Mouse (Mus musculus) lung, adult 2 months (tissue): ENCODE results near the gene Prpf6. TPM values are rescaled to one million over a fixed set of nuclear protein-coding genes. Genes with fewer than 3 reads are reported as not detected.

Experiments
- DNase-seq: peaks from one replicate; pipeline ENCODE4 v3.0.0; 2022
- H3K4me1 ChIP-seq: fragments of 200-500 bp; 2 replicates; pipeline ENCODE4 v1.6.1; 2011; ENCODE audit warnings: low read length; ENCODE audit not compliant: control insufficient read depth, insufficient read depth
- H3K4me3 ChIP-seq: fragments of 200-500 bp; replicated peaks from 2 replicates; pipeline ENCODE3; 2011; ENCODE audit warnings: low read depth, mild to moderate bottlenecking, control low read depth, low read length; ENCODE audit errors: extremely low read depth
- CTCF ChIP-seq: fragments of 200-500 bp; IDR thresholded peaks from 2 replicates; pipeline ENCODE4 v1.5.1; 2011; ENCODE audit warnings: mild to moderate bottlenecking, low read length, control low read depth; ENCODE audit not compliant: insufficient read depth
- POLR2A ChIP-seq: fragments of 200-500 bp; IDR thresholded peaks from 2 replicates; pipeline ENCODE4 v1.6.1; 2011; ENCODE audit warnings: low read depth, mild to moderate bottlenecking, control low read depth, low read length, borderline replicate concordance; ENCODE audit errors: extremely low read depth
- WGBS: fragments of 180-500 bp; shearing (Covaris S2); methylation state at CpG from one replicate; pipeline ENCODE4 v1.1.7; 2018; 5-methylcytosine and 5-hydroxymethylcytosine counted together
- polyA plus RNA-seq: library from polyadenylated mRNA; depleted of rRNA; stranded (reverse); fragments of >200 nt; gene quantifications from 2 replicates; pipeline ENCODE4 v1.2.3, GENCODE M21; 2012

The Prpf6 gene
- polyA plus RNA-seq, 1 experiment, result 21.5 TPM

- no peak overlapping the region for H3K4me3 ChIP-seq
- H3K4me1 ChIP-seq, result no peaks in the 10 kb centered on the region; the same call in 1 of the 2 replicates
- peak; percentile 64 for TF ChIP-seq CTCF
- TF ChIP-seq POLR2A, result no peak
- DNase-seq, result no peak
- WGBS, result 68% methylated on average over 4 of the region's 4 CpGs
These were observed 3.5 kb downstream of the Prpf6 start for GRCm38 (mm10) chr2:181594946-181595696.

- TF ChIP-seq CTCF (no peak), POLR2A (no peak)
- H3K4me1 ChIP-seq, result no peaks in the 10 kb centered on the region; the same call in 1 of the 2 replicates
- DNase-seq, result no peak
- no peak overlapping the region for H3K4me3 ChIP-seq
- WGBS, result 54% methylated on average over 6 of the region's 6 CpGs
These were observed 4.7 kb downstream of the Prpf6 start for GRCm38 (mm10) chr2:181596221-181596960.

GRCm38 (mm10) chr2:181597378-181598061, 5.9 kb downstream of the Prpf6 start:
- H3K4me3 ChIP-seq, result no peak overlapping the region
- H3K4me1 ChIP-seq, result peaks cover 2% of the 10 kb centered on the region; the same call in 1 of the 2 replicates
- DNase-seq, result no peak
- TF ChIP-seq CTCF (no peak), POLR2A (no peak)
- WGBS, result 70% methylated on average over 7 of the region's 7 CpGs

GRCm38 (mm10) chr2:181598454-181599351, 7.0 kb downstream of the Prpf6 start, which contains the start of gene Samd10:
Gene Samd10, minus strand, starts transcription at chr2:181599212.
- DNase-seq, result peak; percentile 72
- Histone ChIP-seq H3K4me3 (peak within 1 kb of the TSS; percentile 61), H3K4me1 (peaks cover 2% of the 10 kb centered on the region; the same call in 1 of the 2 replicates)
- WGBS, result 2% methylated on average over 71 of the region's 71 CpGs
- TF ChIP-seq POLR2A (peak; percentile 31; the same call in 1 of the 2 replicates), CTCF (no peak)

- DNase-seq, result no peak
- Histone ChIP-seq H3K4me3 (no peak overlapping the region), H3K4me1 (peaks cover 2% of the 10 kb centered on the region; the same call in 1 of the 2 replicates)
- no peak for TF ChIP-seq CTCF
- TF ChIP-seq POLR2A, result no peak
- 66% methylated on average over 6 of the region's 6 CpGs for WGBS
These were observed 8.6 kb downstream of the Prpf6 start for GRCm38 (mm10) chr2:181600226-181600758.

GRCm38 (mm10) chr2:181600828-181601750, 9.4 kb downstream of the Prpf6 start:
- WGBS, result 1% methylated on average over 57 of the region's 57 CpGs
- Histone ChIP-seq H3K4me1 (peaks cover 2% of the 10 kb centered on the region; the same call in 1 of the 2 replicates), H3K4me3 (peak overlapping the region; percentile 98)
- TF ChIP-seq POLR2A (peak; percentile 98; the same call in 1 of the 2 replicates), CTCF (no peak)
- peak; percentile 95 for DNase-seq

- peaks cover 2% of the 10 kb centered on the region; the same call in 1 of the 2 replicates for H3K4me1 ChIP-seq
- DNase-seq, result no peak
- WGBS, result 23% methylated on average over 10 of the region's 10 CpGs
- peak overlapping the region; percentile 98 for H3K4me3 ChIP-seq
- TF ChIP-seq CTCF, result no peak
- TF ChIP-seq POLR2A, result no peak
These were observed 10.1 kb downstream of the Prpf6 start for GRCm38 (mm10) chr2:181601751-181602145.
